Mouse (Mus musculus): Measurements from ENCODE around the gene Lamb1. TPM values are rescaled to one million over a fixed set of nuclear protein-coding genes. Genes with fewer than 3 reads are reported as not detected.

The Lamb1 gene
- polyA plus RNA-seq, 1 experiment from 2014 or later: 118 TPM

GRCm38 (mm10) chr12:31240470-31240869, 24.6 kb upstream of the Lamb1 start, which contains the start of gene Gm6993:
TSS of gene Gm6993 (plus strand) at chr12:31240770.
- Histone ChIP-seq H3K9me3 (ENCODE audit: low read depth, low read length) (no peaks in the 10 kb centered on the region), H3K9ac (no peak within 1 kb of the TSS), H3K4me1 (ENCODE audit: insufficient read depth) (no peaks in the 10 kb centered on the region), H3K27ac (ENCODE audit: low read depth) (no peak within 1 kb of the TSS), H3K4me3 (ENCODE audit: low read depth, low read length) (no peak within 1 kb of the TSS), H3K36me3 (ENCODE audit: insufficient read depth) (no peaks in the 10 kb centered on the region), H3K4me2 (no peak within 1 kb of the TSS), H3K27me3 (ENCODE audit: insufficient read depth, low read length) (no peaks in the 10 kb centered on the region)
- no peak for ATAC-seq (ENCODE audit: insufficient read depth)
- 89% methylated on average over 5 of the region's 5 CpGs for WGBS
- DNase-seq: no peak
- TF ChIP-seq CTCF (IDR thresholded peaks at IDR 0.05; ENCODE audit: low read depth): no peak

- Histone ChIP-seq H3K4me2 (no peak overlapping the region), H3K36me3 (ENCODE audit: insufficient read depth) (no peaks in the 10 kb centered on the region), H3K9me3 (ENCODE audit: low read depth, low read length) (no peaks in the 10 kb centered on the region), H3K9ac (no peak overlapping the region), H3K27ac (ENCODE audit: low read depth) (no peak overlapping the region), H3K4me3 (ENCODE audit: low read depth, low read length) (no peak overlapping the region), H3K4me1 (ENCODE audit: insufficient read depth) (no peaks in the 10 kb centered on the region), H3K27me3 (ENCODE audit: insufficient read depth, low read length) (no peaks in the 10 kb centered on the region)
- ATAC-seq (ENCODE audit: insufficient read depth) (no peak), DNase-seq (no peak)
- TF ChIP-seq CTCF (IDR thresholded peaks at IDR 0.05; ENCODE audit: low read depth): no peak
- 51% methylated on average over 6 of the region's 6 CpGs for WGBS
These were observed 23.3 kb upstream of the Lamb1 start for GRCm38 (mm10) chr12:31241595-31242342.

- DNase-seq (peak; percentile 58), ATAC-seq (ENCODE audit: insufficient read depth) (no peak)
- WGBS: 62% methylated on average over 2 of the region's 2 CpGs
- Histone ChIP-seq H3K4me2 (no peak overlapping the region), H3K9ac (no peak overlapping the region), H3K36me3 (ENCODE audit: insufficient read depth) (no peaks in the 10 kb centered on the region), H3K4me1 (ENCODE audit: insufficient read depth) (peaks cover 7% of the 10 kb centered on the region; the same call in 1 of the 2 replicates), H3K9me3 (ENCODE audit: low read depth, low read length) (no peaks in the 10 kb centered on the region), H3K4me3 (ENCODE audit: low read depth, low read length) (no peak overlapping the region), H3K27me3 (ENCODE audit: insufficient read depth, low read length) (no peaks in the 10 kb centered on the region), H3K27ac (ENCODE audit: low read depth) (no peak overlapping the region)
- TF ChIP-seq CTCF (IDR thresholded peaks at IDR 0.05; ENCODE audit: low read depth): no peak
These were observed 21.0 kb upstream of the Lamb1 start for GRCm38 (mm10) chr12:31244001-31244400.

- Histone ChIP-seq H3K4me3 (ENCODE audit: low read depth, low read length) (no peak overlapping the region), H3K27ac (ENCODE audit: low read depth) (no peak overlapping the region), H3K4me1 (ENCODE audit: insufficient read depth) (peaks cover 7% of the 10 kb centered on the region; the same call in 1 of the 2 replicates), H3K27me3 (ENCODE audit: insufficient read depth, low read length) (no peaks in the 10 kb centered on the region), H3K36me3 (ENCODE audit: insufficient read depth) (no peaks in the 10 kb centered on the region), H3K9me3 (ENCODE audit: low read depth, low read length) (no peaks in the 10 kb centered on the region), H3K9ac (no peak overlapping the region), H3K4me2 (no peak overlapping the region)
- WGBS: 72% methylated on average over 3 of the region's 3 CpGs
- no peak for TF ChIP-seq CTCF (IDR thresholded peaks at IDR 0.05; ENCODE audit: low read depth)
- DNase-seq: no peak
- no peak for ATAC-seq (ENCODE audit: insufficient read depth)
These were observed 20.3 kb upstream of the Lamb1 start for GRCm38 (mm10) chr12:31244691-31245090.

GRCm38 (mm10) chr12:31246153-31246552, 18.9 kb upstream of the Lamb1 start:
- Histone ChIP-seq H3K9me3 (ENCODE audit: low read depth, low read length) (no peaks in the 10 kb centered on the region), H3K27me3 (ENCODE audit: insufficient read depth, low read length) (no peaks in the 10 kb centered on the region), H3K4me1 (ENCODE audit: insufficient read depth) (peaks cover 7% of the 10 kb centered on the region; the same call in 1 of the 2 replicates), H3K4me2 (no peak overlapping the region), H3K9ac (no peak overlapping the region), H3K27ac (ENCODE audit: low read depth) (no peak overlapping the region), H3K4me3 (ENCODE audit: low read depth, low read length) (no peak overlapping the region), H3K36me3 (ENCODE audit: insufficient read depth) (no peaks in the 10 kb centered on the region)
- ATAC-seq (ENCODE audit: insufficient read depth) (no peak), DNase-seq (no peak)
- no peak for TF ChIP-seq CTCF (IDR thresholded peaks at IDR 0.05; ENCODE audit: low read depth)
- 47% methylated on average over 3 of the region's 3 CpGs for WGBS

- no peak for ATAC-seq (ENCODE audit: insufficient read depth)
- WGBS: 49% methylated on average over 3 of the region's 3 CpGs
These were observed 18.4 kb upstream of the Lamb1 start for GRCm38 (mm10) chr12:31246615-31247014.

GRCm38 (mm10) chr12:31248165-31248564, 16.9 kb upstream of the Lamb1 start:
- Histone ChIP-seq H3K9ac (no peak overlapping the region), H3K27me3 (ENCODE audit: insufficient read depth, low read length) (no peaks in the 10 kb centered on the region), H3K4me1 (ENCODE audit: insufficient read depth) (peaks cover 7% of the 10 kb centered on the region; the same call in 1 of the 2 replicates), H3K9me3 (ENCODE audit: low read depth, low read length) (no peaks in the 10 kb centered on the region), H3K36me3 (ENCODE audit: insufficient read depth) (no peaks in the 10 kb centered on the region), H3K4me3 (ENCODE audit: low read depth, low read length) (no peak overlapping the region), H3K4me2 (no peak overlapping the region), H3K27ac (ENCODE audit: low read depth) (no peak overlapping the region)
- ATAC-seq (ENCODE audit: insufficient read depth) (no peak), DNase-seq (no peak)
- TF ChIP-seq CTCF (IDR thresholded peaks at IDR 0.05; ENCODE audit: low read depth): no peak
- 37% methylated on average over 3 of the region's 3 CpGs for WGBS

More at GRCm38 (mm10) chr12:31246615-31247014, 18.4 kb upstream of the Lamb1 start:
- Histone ChIP-seq H3K4me2 (no peak overlapping the region), H3K4me1 (ENCODE audit: insufficient read depth) (peaks cover 7% of the 10 kb centered on the region; the same call in 1 of the 2 replicates), H3K9ac (no peak overlapping the region), H3K4me3 (ENCODE audit: low read depth, low read length) (no peak overlapping the region), H3K9me3 (ENCODE audit: low read depth, low read length) (no peaks in the 10 kb centered on the region), H3K36me3 (ENCODE audit: insufficient read depth) (no peaks in the 10 kb centered on the region), H3K27me3 (ENCODE audit: insufficient read depth, low read length) (no peaks in the 10 kb centered on the region), H3K27ac (ENCODE audit: low read depth) (no peak overlapping the region)
- DNase-seq: no peak
- no peak for TF ChIP-seq CTCF (IDR thresholded peaks at IDR 0.05; ENCODE audit: low read depth)

Data from lung, embryonic 14.5 days (tissue).